Mouse (Mus musculus): Measurements from ENCODE around the gene Pram1.

- TF ChIP-seq FLI1 (IDR thresholded peaks at IDR 0.05; ENCODE audit: low read length) = no peak
- TF ChIP-seq GATA1 (IDR thresholded peaks at IDR 0.05; ENCODE audit: borderline replicate concordance, low read length) = no peak
Measured at GRCm38 (mm10) chr17:33666813-33667212, 29.0 kb downstream of the Pram1 start.

Data from megakaryocyte, embryonic 14.5 days (primary cell).